Mouse (Mus musculus) ES-CJ7 (cell line): ENCODE measurements at regions not wholly inside any gene's neighbourhood (a gene's known extent, or its start where the extent isn't known, plus 50 kb on each side); places are given as distances from the start of the nearest gene placed in this dataset.

ENCODE experiments used
- DNase-seq: peaks from one replicate; pipeline ENCODE4 v3.0.0; 2011; ENCODE audit warnings: low read depth, low spot score

DNA sequence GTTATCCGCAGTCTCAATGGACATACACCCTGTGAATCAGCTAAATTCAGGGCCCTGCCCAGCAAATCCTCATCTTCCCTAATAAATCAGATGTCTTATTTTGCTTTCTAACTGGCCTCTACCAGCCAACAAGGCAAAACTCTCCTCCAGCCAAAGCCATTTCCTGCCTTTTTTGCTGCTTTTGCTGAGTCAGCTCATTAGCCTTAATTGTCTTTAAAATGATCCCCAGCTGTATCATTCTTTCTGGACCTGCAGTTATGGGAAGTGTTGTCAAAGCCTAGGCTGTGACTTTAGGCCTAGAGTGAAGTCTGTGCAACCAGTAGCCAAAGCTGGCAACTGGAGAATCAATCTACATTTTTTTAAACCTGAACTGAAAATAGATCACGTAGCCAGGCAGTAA lies 81.4 kb downstream of the Mtpn start:
- DNase-seq = no peak

DNA sequence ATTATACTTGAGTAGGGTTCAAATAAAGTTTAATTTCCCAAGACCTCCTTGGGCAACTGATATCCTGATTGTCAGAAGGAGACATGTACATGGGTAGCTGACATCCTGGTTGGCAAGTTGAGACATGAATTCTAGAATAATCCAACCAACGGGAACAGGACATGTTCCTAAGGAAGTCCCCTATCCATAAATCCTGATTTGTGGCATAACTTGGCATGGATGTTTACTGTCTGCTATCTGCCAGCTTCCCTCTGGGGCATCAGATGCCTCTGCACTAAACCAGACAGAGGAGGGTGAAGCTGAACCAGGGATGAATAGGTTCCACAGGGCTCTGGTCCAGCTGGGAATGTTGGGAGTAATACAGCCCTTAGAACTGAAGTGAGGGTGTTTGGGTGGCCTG lies 94.7 kb downstream of the Mtpn start:
- DNase-seq = no peak

DNA sequence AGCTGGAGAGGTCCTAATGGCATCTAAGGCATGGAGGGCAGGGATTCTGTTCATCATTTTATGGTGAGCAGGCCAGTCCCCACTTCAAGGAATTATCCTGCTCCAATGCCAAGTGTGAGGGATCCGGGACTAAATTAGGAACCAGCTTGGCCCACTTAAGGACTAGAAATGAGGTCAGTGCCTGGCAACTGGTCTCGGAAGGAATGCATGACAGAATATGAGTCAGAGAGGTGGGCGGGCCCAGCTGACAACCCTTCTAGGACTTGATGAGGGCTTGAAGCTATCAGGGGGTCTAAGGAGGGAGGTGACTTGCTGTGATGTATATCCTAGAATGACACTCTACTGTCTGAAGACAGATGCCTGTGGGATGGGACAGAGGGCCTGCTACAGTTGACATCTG lies 100.4 kb upstream of the Fam180a start:
- DNase-seq = no peak

DNA sequence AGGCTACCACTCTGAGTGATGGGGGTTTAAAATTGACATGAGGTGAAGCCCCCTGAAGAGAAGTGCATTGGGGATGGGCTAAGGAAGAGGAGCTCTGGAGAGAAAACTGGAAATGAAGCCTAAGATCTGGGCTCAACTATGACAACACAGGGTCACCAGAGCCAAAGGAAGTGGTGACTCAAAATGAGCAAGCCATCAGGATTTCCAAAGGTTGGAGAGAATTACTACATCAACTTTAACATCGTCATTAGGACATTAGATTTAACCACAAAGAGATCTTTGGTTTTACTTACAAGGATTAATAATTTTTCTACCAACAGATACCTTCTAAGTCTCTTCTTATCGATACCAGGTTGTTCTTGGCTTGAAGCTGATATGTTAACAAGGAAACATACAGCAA lies 98.6 kb upstream of the Fam180a start:
- no peak for DNase-seq

DNA sequence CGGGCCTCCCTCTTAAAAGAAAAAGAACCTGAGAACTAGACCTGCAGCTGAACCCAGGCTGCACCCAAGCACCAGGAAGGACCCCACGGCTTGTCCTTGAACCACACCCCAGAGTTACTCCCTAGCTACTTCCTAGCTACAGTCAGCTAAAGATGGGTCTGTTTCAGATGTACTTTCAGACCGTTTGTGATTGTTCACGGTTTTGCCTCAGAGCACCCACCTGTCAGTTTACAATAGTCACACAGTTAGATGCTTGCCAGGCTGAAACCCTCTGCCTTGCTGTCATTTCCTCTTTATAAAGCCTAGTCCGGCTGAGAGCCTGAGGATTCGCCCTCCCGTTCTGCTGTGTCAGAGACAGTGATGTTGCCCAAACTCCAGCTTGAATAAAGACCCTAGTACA lies 95.0 kb upstream of the Fam180a start:
- DNase-seq = no peak

DNA sequence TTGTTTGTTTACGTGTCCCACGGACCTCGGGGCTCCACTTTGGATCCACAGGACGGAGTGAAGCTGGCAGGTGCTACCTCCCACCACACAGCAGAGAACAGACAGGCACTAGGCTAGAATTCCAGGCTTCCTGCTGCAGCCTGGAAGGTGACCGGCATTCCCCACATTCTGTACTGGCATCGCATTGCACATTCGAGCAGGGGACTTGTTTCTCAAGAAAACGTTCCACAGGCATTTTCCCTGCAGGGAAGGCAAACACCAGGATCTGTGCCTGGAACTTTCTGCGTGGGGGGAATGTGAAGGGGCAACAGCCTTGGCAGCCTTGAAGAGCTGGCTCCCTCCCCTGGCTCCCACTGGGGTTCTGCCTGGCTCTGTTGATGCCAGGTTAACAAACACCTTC lies 79.1 kb upstream of the Fam180a start:
- no peak for DNase-seq

DNA sequence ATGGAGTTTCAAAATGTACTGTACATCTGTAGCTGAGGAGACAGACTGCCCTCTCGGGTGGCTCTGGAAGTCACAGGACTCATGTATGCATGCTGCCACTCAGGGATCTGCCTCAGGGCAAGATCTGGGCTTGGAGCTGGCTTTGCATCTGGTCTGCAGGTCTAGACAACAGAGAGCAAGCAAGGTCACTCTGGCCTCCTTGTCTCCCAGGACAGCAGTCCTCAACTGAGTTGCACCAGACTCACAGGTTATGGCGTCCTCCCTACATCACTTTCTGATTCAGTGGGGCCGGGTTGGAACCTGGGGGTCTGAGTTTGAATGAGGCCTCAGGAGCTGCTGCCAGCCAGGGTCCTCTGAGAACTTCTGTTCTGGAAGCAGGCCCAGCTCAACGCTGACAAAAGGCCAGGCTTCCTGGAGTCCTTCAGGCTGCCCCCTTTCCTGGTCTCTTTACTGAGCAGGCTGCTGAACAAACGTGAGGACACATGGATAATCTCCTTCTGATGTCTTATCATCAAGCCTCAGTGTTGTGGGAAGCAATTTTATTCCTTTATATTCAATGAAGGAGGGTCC lies 77.5 kb upstream of the Fam180a start:
- DNase-seq = no peak

DNA sequence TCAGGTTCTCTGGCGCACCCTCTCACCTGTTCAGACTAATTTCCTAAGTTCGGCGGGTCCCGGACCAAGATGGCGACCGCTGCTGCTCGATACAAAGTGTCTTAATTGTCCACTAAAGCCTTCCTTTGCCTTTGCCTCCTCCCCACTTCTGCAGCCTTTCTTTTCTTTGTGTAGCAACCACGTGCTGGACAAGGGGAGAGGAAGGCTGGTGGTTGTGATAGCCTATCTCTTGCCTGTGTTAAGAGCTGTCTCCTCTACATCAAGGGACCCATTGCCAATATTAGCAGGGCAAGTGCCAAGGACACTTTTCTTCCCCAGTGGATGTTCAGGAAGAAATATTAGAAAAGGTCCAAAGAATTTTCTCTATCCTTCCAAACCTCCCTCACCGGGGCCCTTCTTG lies 69.8 kb upstream of the Fam180a start:
- DNase-seq = peak; percentile 33

DNA sequence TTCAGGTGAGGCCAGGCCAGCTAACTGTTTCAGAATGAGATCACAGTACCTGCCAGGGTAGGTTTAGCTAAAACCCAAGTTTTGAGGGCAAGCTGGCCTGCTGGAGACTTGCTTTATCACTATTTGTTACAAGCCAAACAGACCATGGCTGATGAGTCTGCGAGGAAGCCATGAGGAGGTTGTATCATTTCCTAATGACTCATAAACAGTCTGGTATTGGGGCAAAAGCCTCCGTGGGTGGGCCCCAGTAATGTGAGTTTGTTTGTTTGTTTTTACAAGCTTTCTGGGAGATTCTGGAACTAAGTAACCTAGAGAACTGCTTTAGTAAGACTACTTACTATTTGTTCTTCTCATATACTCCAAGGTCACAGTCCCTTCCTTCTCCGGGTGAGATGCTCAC lies 62.9 kb upstream of the Fam180a start:
- no peak for DNase-seq

DNA sequence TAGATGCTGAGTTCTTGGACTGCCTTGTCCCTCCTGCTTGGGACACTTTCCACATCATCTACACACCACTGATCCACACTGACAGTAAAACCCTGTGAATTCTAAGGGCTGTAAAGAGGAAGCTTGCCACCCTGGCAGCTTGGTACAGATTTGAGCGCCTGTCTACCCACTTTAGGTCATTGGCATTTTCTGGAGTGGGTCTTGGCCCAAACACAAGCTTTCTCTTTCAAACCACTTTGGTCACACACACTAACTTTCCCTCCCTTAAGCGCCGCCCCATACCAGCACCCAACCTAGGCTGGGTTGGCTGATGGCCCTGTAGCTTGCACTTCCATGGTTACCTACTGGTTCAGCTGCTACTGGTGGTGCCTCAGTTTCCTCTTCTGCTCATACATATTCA lies 55.6 kb upstream of the Fam180a start:
- DNase-seq = no peak

DNA sequence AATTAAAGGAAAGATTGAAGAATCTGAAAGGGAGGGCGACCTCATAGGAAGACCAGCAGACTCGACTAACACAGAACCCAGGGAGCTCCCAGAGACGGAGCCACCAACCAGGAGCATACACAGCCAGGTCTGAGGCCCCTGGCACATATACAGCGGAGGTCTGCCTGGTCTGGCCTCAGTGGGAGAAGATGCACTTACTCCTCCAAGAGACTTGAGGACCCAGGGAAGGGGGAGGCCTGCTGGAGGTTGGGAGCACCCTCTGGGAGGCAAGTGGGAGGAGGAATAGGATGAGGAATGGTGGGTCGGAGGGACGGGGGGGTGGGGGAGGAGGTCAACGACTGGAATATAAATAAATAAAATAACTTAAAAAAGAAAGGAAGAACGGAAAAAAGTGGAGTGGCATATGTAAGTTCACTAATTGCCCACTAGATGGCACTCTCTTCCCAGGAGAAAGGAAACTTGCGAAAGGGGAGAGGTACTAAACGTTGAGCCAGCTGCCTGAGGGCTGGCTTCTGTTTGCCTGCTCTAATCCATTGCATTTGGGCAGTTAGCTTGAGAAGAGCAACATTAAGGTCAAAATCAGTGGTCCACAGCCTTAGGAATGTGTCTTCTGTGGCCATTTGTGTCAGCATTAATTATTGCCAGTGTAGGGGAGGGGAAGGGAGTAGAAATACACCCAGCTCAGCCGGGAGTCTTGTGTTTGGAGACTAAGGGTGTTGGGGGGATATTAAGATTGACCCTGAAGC lies 55.0 kb upstream of the Fam180a start:
- peak; percentile 72 for DNase-seq

DNA sequence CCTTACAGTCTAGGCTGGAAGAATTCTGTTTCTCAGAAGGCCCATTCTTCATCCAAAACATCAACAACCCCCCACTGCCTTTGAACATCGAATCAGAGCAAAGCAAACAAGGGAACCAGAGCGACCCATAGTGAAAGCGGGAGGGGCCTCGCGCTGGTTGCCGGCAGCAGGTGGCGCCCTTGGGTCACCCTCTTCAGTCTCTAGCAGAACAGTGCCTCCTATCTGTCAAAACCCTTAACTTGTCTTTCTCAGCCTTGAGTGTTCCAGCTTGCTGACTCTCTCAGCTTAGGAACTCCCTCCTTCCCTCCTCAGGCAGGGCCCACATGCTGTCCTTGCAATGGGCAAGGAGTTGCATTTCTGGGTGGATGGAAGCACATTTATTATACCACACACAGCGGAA lies 53.9 kb upstream of the Fam180a start:
- DNase-seq = peak; percentile 95

DNA sequence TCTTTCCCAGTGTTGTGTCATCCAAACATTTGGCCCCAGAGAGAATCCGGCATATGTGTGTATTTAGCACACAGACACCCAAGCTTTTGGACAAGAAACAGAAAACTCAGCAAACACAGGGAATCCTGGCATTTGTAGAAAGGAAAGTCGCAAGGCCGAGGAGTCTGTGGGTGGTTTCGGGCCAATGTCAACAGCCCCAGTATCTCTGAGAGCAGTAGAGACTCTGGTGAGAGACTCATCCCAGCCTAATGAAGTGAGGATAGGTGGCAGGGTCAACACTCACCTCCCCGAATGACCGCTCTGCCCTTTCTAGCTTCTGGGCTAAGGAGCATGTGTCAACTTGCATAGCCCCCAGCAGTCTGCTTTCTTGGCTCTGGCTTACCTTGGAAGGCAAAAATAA lies 52.9 kb upstream of the Fam180a start:
- no peak for DNase-seq

DNA sequence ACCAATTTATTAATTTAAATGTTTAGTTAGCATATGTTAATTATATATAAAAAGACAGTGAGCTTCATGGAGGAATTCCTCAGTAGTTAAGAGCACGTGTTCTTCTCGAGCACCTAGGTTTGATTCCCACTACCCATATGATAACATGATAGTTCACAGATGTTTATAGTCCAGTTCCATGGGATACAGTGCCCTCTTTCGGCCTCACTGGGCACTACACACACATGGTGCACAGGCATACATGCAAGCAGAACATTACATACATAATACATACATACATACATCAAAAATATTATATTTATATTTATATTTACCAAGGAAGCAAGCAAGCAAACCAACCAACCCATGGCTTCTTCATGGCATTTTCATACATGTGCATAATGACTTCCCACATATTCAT lies 51.6 kb upstream of the Fam180a start:
- peak; percentile 39 for DNase-seq

DNA sequence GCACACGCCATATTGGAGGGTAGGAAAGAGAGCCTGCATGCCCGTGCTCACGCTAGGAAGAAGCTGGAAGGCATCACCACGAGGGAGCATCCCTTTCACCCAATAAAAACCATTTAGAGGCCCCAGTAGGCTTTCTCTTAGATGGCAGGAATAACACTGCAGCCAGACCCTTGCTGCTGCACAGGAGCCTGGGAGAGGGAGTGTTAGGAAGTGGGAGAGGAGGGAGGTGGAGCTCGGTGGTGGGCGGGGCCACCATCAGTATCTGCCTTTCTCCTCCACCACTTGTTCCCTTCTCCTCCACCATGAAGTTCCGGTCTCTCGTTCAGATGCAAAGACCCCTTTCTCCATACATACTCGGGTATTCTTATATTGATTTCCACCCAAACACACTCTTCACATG lies 50.6 kb upstream of the Fam180a start:
- peak; percentile 31 for DNase-seq
